Mouse (Mus musculus) G1E (cell line): ENCODE results near the gene Jaml. TPM values are rescaled to one million over a fixed set of nuclear protein-coding genes. Genes with fewer than 3 reads are reported as not detected.

Source experiments
- ATAC-seq: 2 replicates; pipeline ENCODE4 v1.8.0; 2016; ENCODE audit warnings: mild to moderate bottlenecking; ENCODE audit not compliant: insufficient number of reproducible peaks, poor library complexity, low FRiP score, severe bottlenecking; ENCODE audit errors: extremely low read depth
- DNase-seq: peaks from one replicate; pipeline ENCODE4 v3.0.0; 2012; ENCODE audit warnings: low spot score
- H3K27me3 ChIP-seq: 2 replicates; pipeline ENCODE4 v1.6.1; 2012; ENCODE audit warnings: mild to moderate bottlenecking, low read length, inconsistent platforms; ENCODE audit not compliant: insufficient read depth
- H3K36me3 ChIP-seq: replicated peaks from 2 replicates; pipeline ENCODE3; 2012; ENCODE audit warnings: mild to moderate bottlenecking, inconsistent platforms
- H3K4me1 ChIP-seq: 2 replicates; pipeline ENCODE4 v1.6.1; 2012; ENCODE audit warnings: low read depth, low read length, inconsistent platforms, mixed read lengths; ENCODE audit not compliant: insufficient read depth
- H3K4me3 ChIP-seq: 2 replicates; pipeline ENCODE4 v1.5.1; 2012; ENCODE audit warnings: low read depth, mild to moderate bottlenecking, inconsistent platforms, low read length, moderate library complexity, mixed read lengths
- H3K9me3 ChIP-seq: replicated peaks from 2 replicates; pipeline ENCODE4 v1.6.1; 2012; ENCODE audit warnings: inconsistent platforms
- CTCF ChIP-seq: IDR thresholded peaks from 2 replicates; pipeline ENCODE4 v1.5.1; 2012; ENCODE audit warnings: low read depth, low read length, inconsistent platforms, mixed read lengths
- GATA1 ChIP-seq: IDR thresholded peaks from 2 replicates; pipeline ENCODE4 v1.6.1; 2012; ENCODE audit warnings: borderline replicate concordance, low read length, inconsistent platforms, mixed read lengths
- GATA2 ChIP-seq: IDR thresholded peaks from 2 replicates; pipeline ENCODE4 v1.6.1; 2012; ENCODE audit warnings: low read depth, low read length, inconsistent platforms, borderline replicate concordance
- POLR2AphosphoS5 ChIP-seq: IDR thresholded peaks from 2 replicates; pipeline ENCODE4 v1.6.1; 2012; ENCODE audit warnings: low read depth, low read length, inconsistent platforms; ENCODE audit not compliant: insufficient replicate concordance
- TAL1 ChIP-seq: conservative IDR thresholded peaks from 2 replicates; pipeline ENCODE4 v1.6.1; 2012; ENCODE audit warnings: low read depth, low read length, inconsistent platforms, mixed read lengths
- polyA plus RNA-seq: library from polyadenylated mRNA; stranded (reverse); fragments of >175 nt; gene quantifications from 2 replicates; pipeline ENCODE4 v1.2.3, GENCODE M21; 2012
- total RNA-seq, 2 experiments: library from RNA; stranded (forward) in 1 of 2; stranded (reverse) in 1 of 2; fragments of 200-1000 nt in 1 of 2; fragments of >200 nt in 1 of 2; fragmentation: Nextera tagmentation in 1 of 2; gene quantifications; 2 replicates each; pipeline ENCODE4 v1.2.3; 2014 to 2017

The Jaml gene
- total and polyA plus RNA-seq, 3 experiments = not detected

DNA sequence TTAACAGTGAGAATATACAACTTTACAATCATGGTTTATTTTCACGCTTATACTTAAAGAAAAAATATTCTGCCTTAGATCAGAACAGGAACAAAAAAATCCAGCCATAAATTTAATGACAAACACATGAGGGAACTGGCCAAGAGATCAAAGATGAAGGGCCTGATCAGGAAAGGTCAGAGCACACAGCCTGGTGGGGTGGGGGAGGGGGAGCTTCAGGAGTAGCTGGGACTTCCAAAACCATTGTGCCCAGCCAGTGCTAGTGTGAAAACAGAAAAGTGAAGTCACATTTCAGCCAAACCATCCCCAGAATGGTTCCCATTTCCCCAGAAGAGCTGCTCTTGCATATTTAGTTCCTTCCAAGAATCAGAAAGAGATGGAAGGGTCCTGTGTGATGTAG, 23.5 kb downstream of the Jaml start:
- no peak for TF ChIP-seq TAL1
- no peak for TF ChIP-seq POLR2AphosphoS5
- no peak for TF ChIP-seq GATA2
- no peak for TF ChIP-seq GATA1
- no peak for TF ChIP-seq CTCF
- no peak for ATAC-seq
- DNase-seq = no peak
- H3K9me3 ChIP-seq = no peaks in the 10 kb centered on the region
- H3K4me3 ChIP-seq = no peak overlapping the region
- H3K36me3 ChIP-seq = no peaks in the 10 kb centered on the region
- peaks cover 3% of the 10 kb centered on the region for H3K27me3 ChIP-seq
- H3K4me1 ChIP-seq = no peaks in the 10 kb centered on the region

DNA sequence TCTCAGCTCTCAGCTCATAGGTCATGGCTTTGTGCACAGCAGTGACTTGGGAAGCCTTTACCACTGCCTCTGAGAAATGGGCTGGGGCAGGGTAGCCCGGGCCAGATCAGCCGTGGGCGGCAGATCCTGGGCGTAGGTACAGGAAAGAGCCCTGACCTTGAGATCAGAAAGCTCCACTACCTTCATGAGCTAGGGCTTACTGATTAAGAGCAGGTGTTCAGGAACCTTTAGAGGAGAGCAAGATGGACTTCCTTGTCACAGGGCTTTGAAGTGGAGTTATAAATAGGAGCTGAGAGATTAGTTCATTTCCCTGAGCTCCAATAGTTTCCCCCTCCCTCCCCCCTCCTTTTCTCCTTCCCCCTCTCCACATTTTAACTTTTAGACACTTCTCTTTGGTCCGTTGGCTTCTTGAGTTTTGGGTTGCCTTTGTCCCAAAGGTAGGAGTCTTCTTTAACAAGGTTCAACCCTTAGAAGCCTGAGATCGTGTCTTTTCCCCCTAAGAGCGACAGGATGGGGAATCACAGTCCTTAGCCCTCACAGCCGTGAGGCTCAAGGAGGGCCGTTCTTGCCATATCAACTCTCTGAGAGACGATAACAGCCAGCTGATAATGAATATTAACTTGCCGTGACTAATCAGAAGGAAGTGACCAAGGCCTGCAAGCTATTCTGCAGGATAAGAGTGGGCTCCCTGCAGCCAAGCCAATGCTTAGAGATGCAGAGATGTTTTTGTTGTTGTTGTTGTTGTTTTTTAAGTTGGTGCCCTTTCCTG, 24.4 kb downstream of the Jaml start:
- TF ChIP-seq GATA2 (no peak), POLR2AphosphoS5 (no peak), TAL1 (no peak), CTCF (no peak), GATA1 (no peak)
- Histone ChIP-seq H3K36me3 (no peaks in the 10 kb centered on the region), H3K4me1 (no peaks in the 10 kb centered on the region), H3K27me3 (no peaks in the 10 kb centered on the region; the same call in 1 of the 2 replicates), H3K9me3 (no peaks in the 10 kb centered on the region), H3K4me3 (no peak overlapping the region)
- ATAC-seq (no peak), DNase-seq (no peak)

DNA sequence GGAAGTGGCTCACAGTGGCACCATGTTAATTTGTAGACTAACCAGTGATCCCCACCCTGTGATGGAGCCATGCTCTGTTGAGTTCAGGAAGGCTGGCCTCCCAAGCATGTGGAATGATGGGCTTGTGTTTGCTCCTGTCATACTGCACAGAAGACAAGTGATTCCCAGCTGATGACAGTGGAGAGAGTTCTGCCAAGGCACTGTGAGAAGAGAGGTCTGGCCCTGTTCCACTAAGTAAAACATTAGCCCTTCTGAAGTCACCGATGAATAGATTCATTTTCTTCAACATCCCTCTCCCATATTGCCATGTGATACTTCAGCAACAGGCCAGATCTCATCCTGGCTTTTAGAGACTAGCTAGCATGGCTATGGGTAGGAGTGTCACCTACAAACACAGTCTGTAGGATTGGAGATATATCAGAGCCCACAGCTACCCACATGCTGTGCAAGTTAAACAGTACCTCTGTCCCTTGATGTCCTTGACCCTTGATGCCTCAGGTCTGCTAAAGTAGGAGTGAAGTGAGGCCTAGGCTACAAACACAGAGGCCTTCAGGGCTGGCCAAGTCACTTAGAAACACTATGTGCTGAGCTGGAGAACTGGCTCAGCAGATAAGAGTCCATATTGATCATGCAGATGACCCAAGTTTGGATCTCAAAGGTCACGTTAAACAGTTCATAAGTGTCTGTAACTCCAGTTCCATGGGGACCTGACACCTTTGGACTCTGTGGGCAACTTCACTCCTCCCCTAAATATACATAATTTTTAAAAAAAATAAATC, 26.8 kb downstream of the Jaml start:
- H3K9me3 ChIP-seq = no peaks in the 10 kb centered on the region
- DNase-seq (no peak), ATAC-seq (no peak)
- H3K4me1 ChIP-seq = no peaks in the 10 kb centered on the region
- no peak overlapping the region for H3K4me3 ChIP-seq
- no peaks in the 10 kb centered on the region for H3K36me3 ChIP-seq
- no peak for TF ChIP-seq GATA1
- TF ChIP-seq TAL1 = no peak
- TF ChIP-seq CTCF = no peak
- TF ChIP-seq GATA2 = no peak
- TF ChIP-seq POLR2AphosphoS5 = no peak
- H3K27me3 ChIP-seq = peaks cover 2% of the 10 kb centered on the region

DNA sequence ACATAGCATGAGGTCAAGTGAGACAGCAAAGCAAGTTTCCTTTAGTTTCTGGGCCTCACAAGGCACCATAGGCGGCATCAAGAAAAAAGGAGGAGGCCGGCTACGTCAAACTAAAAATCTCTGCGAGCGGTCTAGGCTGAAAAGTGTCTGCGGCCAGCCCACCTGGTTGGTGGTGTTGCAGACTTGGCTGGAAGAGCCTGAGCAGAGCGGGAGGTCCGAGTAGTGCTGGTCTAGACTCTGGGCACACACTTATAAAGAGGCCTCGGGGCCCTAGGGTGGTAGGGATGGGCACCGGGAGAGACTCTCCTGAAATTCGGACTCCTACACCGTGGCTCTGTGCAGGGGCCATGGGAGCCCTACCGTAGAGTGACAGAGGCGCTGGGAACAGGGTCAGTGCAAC, 36.7 kb downstream of the Jaml start:
- Histone ChIP-seq H3K4me1 (no peaks in the 10 kb centered on the region), H3K27me3 (peaks cover 11% of the 10 kb centered on the region), H3K9me3 (no peaks in the 10 kb centered on the region), H3K36me3 (no peaks in the 10 kb centered on the region), H3K4me3 (no peak overlapping the region)
- TF ChIP-seq TAL1 (no peak), CTCF (no peak), GATA1 (no peak), GATA2 (no peak), POLR2AphosphoS5 (no peak)
- ATAC-seq (no peak), DNase-seq (no peak)

DNA sequence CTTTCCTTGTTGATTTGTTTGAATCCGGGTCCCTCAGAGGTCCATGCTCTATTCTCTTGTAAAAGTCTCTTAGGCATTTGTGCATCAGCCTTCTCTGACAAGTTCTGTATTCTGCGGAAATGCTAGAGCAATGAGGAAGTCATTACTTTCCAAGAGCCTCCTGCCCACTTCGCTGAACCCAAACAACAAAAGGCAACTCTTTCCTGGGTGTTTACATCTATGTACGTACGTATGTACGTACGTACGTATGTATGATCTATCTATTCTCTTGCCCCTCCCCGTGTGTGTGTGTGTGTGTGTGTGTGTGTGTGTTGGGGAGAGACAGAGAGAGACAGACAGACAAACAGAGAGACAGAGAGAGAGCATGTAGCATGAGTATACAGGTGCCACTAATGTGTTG, 37.8 kb downstream of the Jaml start:
- DNase-seq = no peak
- Histone ChIP-seq H3K9me3 (no peaks in the 10 kb centered on the region), H3K4me1 (0 out of 2 replicates have a peak, but pooled peaks cover under 1% of the 10 kb centered on the region), H3K27me3 (peaks cover 15% of the 10 kb centered on the region), H3K36me3 (no peaks in the 10 kb centered on the region), H3K4me3 (no peak overlapping the region)
- ATAC-seq = no peak
- TF ChIP-seq GATA2 (no peak), GATA1 (no peak), POLR2AphosphoS5 (no peak), TAL1 (no peak), CTCF (no peak)
